Mouse (Mus musculus): ENCODE results near the gene Zfp775. TPM values are rescaled to one million over a fixed set of nuclear protein-coding genes. Genes with fewer than 3 reads are reported as not detected.

The Zfp775 gene
- polyA plus RNA-seq, 1 experiment: 1.8 TPM

- TF ChIP-seq CTCF (IDR thresholded peaks at IDR 0.05; ENCODE audit: control insufficient read depth, insufficient read depth, insufficient read length): no peak
- peak; percentile 83 for TF ChIP-seq MYOD1 (IDR thresholded peaks at IDR 0.05; ENCODE audit: control insufficient read depth, insufficient read length, low read depth)
- TF ChIP-seq CEBPB (IDR thresholded peaks at IDR 0.05; ENCODE audit: low read depth): no peak
- TF ChIP-seq FOSL1 (IDR thresholded peaks at IDR 0.05; ENCODE audit: insufficient read depth, low read length, poor library complexity, severe bottlenecking): no peak
- peak; percentile 73 for TF ChIP-seq USF1 (IDR thresholded peaks at IDR 0.05; ENCODE audit: low read depth)
- TF ChIP-seq MYOG (IDR thresholded peaks at IDR 0.05; ENCODE audit: control insufficient read depth, extremely low read depth, insufficient read length): no peak
- peak; percentile 14 for TF ChIP-seq MAX (IDR thresholded peaks at IDR 0.05)
- Histone ChIP-seq H3K36me3 (ENCODE audit: control insufficient read depth, insufficient read depth) (peaks cover 26% of the 10 kb centered on the region), H3K79me2 (ENCODE audit: control insufficient read depth, insufficient read depth) (peaks cover 42% of the 10 kb centered on the region), H3K27me3 (ENCODE audit: control insufficient read depth, insufficient read depth, insufficient read length) (no peaks in the 10 kb centered on the region), H3K4me3 (ENCODE audit: insufficient read depth, poor library complexity, severe bottlenecking) (peak within 1 kb of the TSS; percentile 60), H3K79me3 (ENCODE audit: low read depth) (peaks cover 22% of the 10 kb centered on the region), H3ac (ENCODE audit: control insufficient read depth, insufficient read length, low read depth) (peak within 1 kb of the TSS; percentile 97)
Measured at GRCm38 (mm10) chr6:48593158-48594042, 8.5 kb upstream of the Zfp775 start, which contains the start of the genes Repin1 and Gm44965. Gene Repin1, plus strand, starts transcription at chr6:48593883. Gene Gm44965, plus strand, starts transcription at chr6:48593941.

- H3ac ChIP-seq (ENCODE audit: control insufficient read depth, insufficient read length, low read depth): peak overlapping the region; percentile 97
- peak overlapping the region; percentile 60 for H3K4me3 ChIP-seq (ENCODE audit: insufficient read depth, poor library complexity, severe bottlenecking)
- no peak for TF ChIP-seq CEBPB (IDR thresholded peaks at IDR 0.05; ENCODE audit: low read depth)
- TF ChIP-seq MAX (IDR thresholded peaks at IDR 0.05): no peak
- no peak for TF ChIP-seq CTCF (IDR thresholded peaks at IDR 0.05; ENCODE audit: control insufficient read depth, insufficient read depth, insufficient read length)
- TF ChIP-seq FOSL1 (IDR thresholded peaks at IDR 0.05; ENCODE audit: insufficient read depth, low read length, poor library complexity, severe bottlenecking): no peak
- no peak for TF ChIP-seq USF1 (IDR thresholded peaks at IDR 0.05; ENCODE audit: low read depth)
- no peak for TF ChIP-seq MYOG (IDR thresholded peaks at IDR 0.05; ENCODE audit: control insufficient read depth, extremely low read depth, insufficient read length)
- TF ChIP-seq MYOD1 (IDR thresholded peaks at IDR 0.05; ENCODE audit: control insufficient read depth, insufficient read length, low read depth): no peak
- H3K36me3 ChIP-seq (ENCODE audit: control insufficient read depth, insufficient read depth): peaks cover 31% of the 10 kb centered on the region
- peaks cover 42% of the 10 kb centered on the region for H3K79me2 ChIP-seq (ENCODE audit: control insufficient read depth, insufficient read depth)
- no peaks in the 10 kb centered on the region for H3K27me3 ChIP-seq (ENCODE audit: control insufficient read depth, insufficient read depth, insufficient read length)
- H3K79me3 ChIP-seq (ENCODE audit: low read depth): peaks cover 22% of the 10 kb centered on the region
Measured at GRCm38 (mm10) chr6:48594043-48594738, 7.7 kb upstream of the Zfp775 start.

- Histone ChIP-seq H3K36me3 (ENCODE audit: control insufficient read depth, insufficient read depth) (peaks cover 31% of the 10 kb centered on the region), H3K79me2 (ENCODE audit: control insufficient read depth, insufficient read depth) (peaks cover 42% of the 10 kb centered on the region), H3K27me3 (ENCODE audit: control insufficient read depth, insufficient read depth, insufficient read length) (no peaks in the 10 kb centered on the region), H3K4me3 (ENCODE audit: insufficient read depth, poor library complexity, severe bottlenecking) (no peak overlapping the region), H3K79me3 (ENCODE audit: low read depth) (peaks cover 22% of the 10 kb centered on the region), H3ac (ENCODE audit: control insufficient read depth, insufficient read length, low read depth) (peak overlapping the region; percentile 12)
- TF ChIP-seq USF1 (IDR thresholded peaks at IDR 0.05; ENCODE audit: low read depth) (no peak), CEBPB (IDR thresholded peaks at IDR 0.05; ENCODE audit: low read depth) (no peak), MYOG (IDR thresholded peaks at IDR 0.05; ENCODE audit: control insufficient read depth, extremely low read depth, insufficient read length) (no peak), CTCF (IDR thresholded peaks at IDR 0.05; ENCODE audit: control insufficient read depth, insufficient read depth, insufficient read length) (no peak), MYOD1 (IDR thresholded peaks at IDR 0.05; ENCODE audit: control insufficient read depth, insufficient read length, low read depth) (no peak), FOSL1 (IDR thresholded peaks at IDR 0.05; ENCODE audit: insufficient read depth, low read length, poor library complexity, severe bottlenecking) (no peak)
Measured at GRCm38 (mm10) chr6:48595278-48595677, 6.6 kb upstream of the Zfp775 start.

DNA sequence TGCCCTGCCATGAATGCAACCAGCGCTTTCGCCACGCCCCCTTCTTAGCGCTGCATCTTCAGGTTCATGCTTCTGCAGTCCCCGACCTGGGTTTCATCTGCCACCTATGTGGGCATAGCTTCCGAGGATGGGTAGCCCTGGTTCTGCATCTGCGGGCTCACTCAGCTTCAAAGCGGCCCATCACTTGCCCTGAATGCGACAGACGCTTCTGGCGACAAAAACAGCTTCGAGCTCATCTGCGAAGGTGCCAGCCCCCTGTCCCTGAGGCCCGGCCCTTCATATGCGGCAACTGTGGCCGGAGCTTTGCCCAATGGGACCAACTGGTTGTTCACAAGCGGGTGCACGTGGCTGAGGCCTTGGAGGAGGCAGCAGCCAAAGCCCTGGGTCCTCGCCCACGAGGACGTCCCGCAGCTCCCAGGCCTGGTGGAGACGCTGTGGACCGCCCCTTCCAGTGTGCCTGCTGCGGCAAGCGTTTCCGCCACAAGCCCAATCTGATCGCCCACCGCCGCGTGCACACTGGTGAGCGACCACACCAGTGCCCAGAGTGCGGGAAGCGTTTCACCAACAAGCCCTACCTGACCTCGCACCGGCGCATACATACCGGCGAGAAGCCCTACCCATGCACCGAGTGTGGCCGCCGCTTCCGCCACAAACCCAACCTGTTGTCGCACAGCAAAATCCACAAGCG is 5.2 kb upstream of the Zfp775 start:
- Histone ChIP-seq H3K27me3 (ENCODE audit: control insufficient read depth, insufficient read depth, insufficient read length) (no peaks in the 10 kb centered on the region), H3K4me3 (ENCODE audit: insufficient read depth, poor library complexity, severe bottlenecking) (no peak overlapping the region), H3K79me2 (ENCODE audit: control insufficient read depth, insufficient read depth) (peaks cover 42% of the 10 kb centered on the region), H3K36me3 (ENCODE audit: control insufficient read depth, insufficient read depth) (peaks cover 31% of the 10 kb centered on the region), H3K79me3 (ENCODE audit: low read depth) (peaks cover 22% of the 10 kb centered on the region), H3ac (ENCODE audit: control insufficient read depth, insufficient read length, low read depth) (no peak overlapping the region)
- TF ChIP-seq MAX (IDR thresholded peaks at IDR 0.05) (no peak), CTCF (IDR thresholded peaks at IDR 0.05; ENCODE audit: control insufficient read depth, insufficient read depth, insufficient read length) (no peak), CEBPB (IDR thresholded peaks at IDR 0.05; ENCODE audit: low read depth) (no peak), MYOG (IDR thresholded peaks at IDR 0.05; ENCODE audit: control insufficient read depth, extremely low read depth, insufficient read length) (no peak), USF1 (IDR thresholded peaks at IDR 0.05; ENCODE audit: low read depth) (no peak), MYOD1 (IDR thresholded peaks at IDR 0.05; ENCODE audit: control insufficient read depth, insufficient read length, low read depth) (no peak), FOSL1 (IDR thresholded peaks at IDR 0.05; ENCODE audit: insufficient read depth, low read length, poor library complexity, severe bottlenecking) (no peak)

GRCm38 (mm10) chr6:48597233-48597625 is 4.6 kb upstream of the Zfp775 start:
- TF ChIP-seq FOSL1 (IDR thresholded peaks at IDR 0.05; ENCODE audit: insufficient read depth, low read length, poor library complexity, severe bottlenecking) (no peak), MYOD1 (IDR thresholded peaks at IDR 0.05; ENCODE audit: control insufficient read depth, insufficient read length, low read depth) (no peak), MYOG (IDR thresholded peaks at IDR 0.05; ENCODE audit: control insufficient read depth, extremely low read depth, insufficient read length) (no peak), CEBPB (IDR thresholded peaks at IDR 0.05; ENCODE audit: low read depth) (no peak), USF1 (IDR thresholded peaks at IDR 0.05; ENCODE audit: low read depth) (no peak), MAX (IDR thresholded peaks at IDR 0.05) (no peak), CTCF (IDR thresholded peaks at IDR 0.05; ENCODE audit: control insufficient read depth, insufficient read depth, insufficient read length) (no peak)
- H3K27me3 ChIP-seq (ENCODE audit: control insufficient read depth, insufficient read depth, insufficient read length): no peaks in the 10 kb centered on the region
- no peak overlapping the region for H3K4me3 ChIP-seq (ENCODE audit: insufficient read depth, poor library complexity, severe bottlenecking)
- H3K79me3 ChIP-seq (ENCODE audit: low read depth): peaks cover 22% of the 10 kb centered on the region
- no peak overlapping the region for H3ac ChIP-seq (ENCODE audit: control insufficient read depth, insufficient read length, low read depth)
- H3K79me2 ChIP-seq (ENCODE audit: control insufficient read depth, insufficient read depth): peaks cover 42% of the 10 kb centered on the region
- H3K36me3 ChIP-seq (ENCODE audit: control insufficient read depth, insufficient read depth): peaks cover 31% of the 10 kb centered on the region

Measured in C2C12 (cell line).